Mouse (Mus musculus) testis, adult 2 months (tissue): Measurements from ENCODE around the gene Ptprd. TPM values are rescaled to one million over a fixed set of nuclear protein-coding genes. Genes with fewer than 3 reads are reported as not detected.

ENCODE experiments used
- H3K27ac ChIP-seq: fragments of 200-500 bp; 2 replicates; pipeline ENCODE4 v1.5.1; 2012; ENCODE audit warnings: low read depth, low read length; ENCODE audit not compliant: control insufficient read depth, insufficient read depth
- H3K27me3 ChIP-seq: fragments of 200-500 bp; 2 replicates; pipeline ENCODE4 v1.6.1; 2012; ENCODE audit warnings: mild to moderate bottlenecking, low read length, moderate library complexity; ENCODE audit not compliant: control insufficient read depth, insufficient read depth
- H3K36me3 ChIP-seq: fragments of 200-500 bp; 2 replicates; pipeline ENCODE4 v1.6.1; 2012; ENCODE audit warnings: mild to moderate bottlenecking, low read length; ENCODE audit not compliant: control insufficient read depth, insufficient read depth
- H3K4me1 ChIP-seq: fragments of 200-500 bp; 2 replicates; pipeline ENCODE4 v1.6.1; 2012; ENCODE audit warnings: low read length; ENCODE audit not compliant: control insufficient read depth, insufficient read depth
- H3K4me3 ChIP-seq: fragments of 200-500 bp; 2 replicates; pipeline ENCODE4 v1.5.1; 2012; ENCODE audit warnings: low read depth, mild to moderate bottlenecking, low read length, moderate library complexity, mixed read lengths; ENCODE audit not compliant: control insufficient read depth
- CTCF ChIP-seq: fragments of 200-500 bp; IDR thresholded peaks from 2 replicates; pipeline ENCODE4 v1.5.1; 2012; ENCODE audit warnings: low read depth, mild to moderate bottlenecking, inconsistent platforms, low read length, moderate library complexity; ENCODE audit not compliant: control insufficient read depth, insufficient read depth, insufficient replicate concordance
- POLR2A ChIP-seq: fragments of 200-500 bp; IDR thresholded peaks from 2 replicates; pipeline ENCODE4 v1.6.1; 2012; ENCODE audit warnings: low read depth, mild to moderate bottlenecking, inconsistent platforms, low read length, moderate library complexity; ENCODE audit not compliant: control insufficient read depth
- polyA plus RNA-seq: library from polyadenylated mRNA; depleted of rRNA; stranded (reverse); fragments of >200 nt; gene quantifications from 2 replicates; pipeline ENCODE4 v1.2.3, GENCODE M21; 2012

Ptprd gene
- polyA plus RNA-seq, 1 experiment: 3.4 TPM

DNA sequence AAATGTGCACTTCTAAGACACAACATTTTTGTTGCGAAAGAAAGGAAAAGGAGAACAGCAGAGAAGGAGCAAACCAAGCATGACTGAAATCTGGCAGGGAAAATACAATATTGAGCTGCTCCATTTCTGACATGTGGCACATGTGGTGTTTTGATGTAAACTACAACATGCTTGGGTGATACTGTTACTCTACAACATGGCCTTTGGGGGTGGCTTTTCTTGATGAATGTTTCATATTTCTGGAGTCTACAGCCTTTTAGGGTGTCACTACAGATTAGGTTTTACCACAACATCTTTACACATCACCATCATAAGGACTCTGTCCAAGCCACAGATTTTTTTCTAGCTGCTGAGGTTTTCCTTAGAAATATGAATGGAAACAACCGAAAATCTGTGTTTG, 501.5 kb downstream of the Ptprd start:
- Histone ChIP-seq H3K27me3 (no peaks in the 10 kb centered on the region), H3K27ac (no peak overlapping the region), H3K4me1 (no peaks in the 10 kb centered on the region), H3K36me3 (no peaks in the 10 kb centered on the region), H3K4me3 (no peak overlapping the region)
- TF ChIP-seq POLR2A (no peak), CTCF (no peak)

DNA sequence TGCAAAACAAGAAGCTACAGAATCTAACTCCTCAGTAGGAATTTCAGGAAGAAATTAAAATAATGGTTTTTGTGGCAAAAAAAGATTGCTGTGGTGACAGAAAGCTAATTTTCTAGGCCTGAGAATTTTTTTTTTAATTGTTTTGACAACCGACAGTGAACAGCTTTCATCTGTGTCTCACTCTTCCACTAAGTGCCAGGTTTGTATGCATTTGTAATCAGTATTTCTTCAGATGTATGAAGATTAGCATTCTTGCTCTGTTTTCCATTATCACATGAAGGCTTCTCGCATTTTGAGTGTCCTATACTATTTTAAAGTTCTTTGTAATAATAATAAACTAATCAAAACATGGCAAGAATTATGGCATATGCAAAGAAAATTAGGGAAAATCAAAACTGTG, 513.5 kb downstream of the Ptprd start:
- no peaks in the 10 kb centered on the region for H3K36me3 ChIP-seq
- no peak overlapping the region for H3K27ac ChIP-seq
- TF ChIP-seq CTCF (no peak), POLR2A (no peak)

DNA sequence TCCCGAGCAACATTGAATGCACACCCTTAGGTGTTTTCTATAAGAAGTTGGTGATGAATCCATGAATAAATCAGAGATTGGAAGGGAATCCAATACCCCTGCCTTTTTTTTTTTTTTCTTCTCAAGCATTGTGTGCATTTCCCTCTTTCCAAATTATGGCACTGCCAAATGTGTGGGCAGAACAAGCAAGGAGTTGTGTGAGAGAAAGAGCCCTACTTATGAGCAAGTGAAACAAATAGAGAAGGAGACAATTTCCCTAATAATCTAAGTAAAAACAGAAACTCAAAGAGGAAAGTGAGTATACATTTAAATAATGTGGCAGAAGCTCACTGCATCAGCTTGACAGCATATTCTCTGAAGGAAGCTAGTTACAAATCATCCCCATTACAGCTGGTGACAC, 536.0 kb downstream of the Ptprd start:
- no peaks in the 10 kb centered on the region for H3K4me1 ChIP-seq
- no peaks in the 10 kb centered on the region for H3K36me3 ChIP-seq
- H3K4me3 ChIP-seq: no peak overlapping the region
- TF ChIP-seq CTCF (no peak), POLR2A (no peak)
- H3K27ac ChIP-seq: no peak overlapping the region
- H3K27me3 ChIP-seq: no peaks in the 10 kb centered on the region

More for the DNA sequence above, 513.5 kb downstream of the Ptprd start:
- H3K27me3 ChIP-seq: no peaks in the 10 kb centered on the region
- H3K4me3 ChIP-seq: no peak overlapping the region
- H3K4me1 ChIP-seq: no peaks in the 10 kb centered on the region

DNA sequence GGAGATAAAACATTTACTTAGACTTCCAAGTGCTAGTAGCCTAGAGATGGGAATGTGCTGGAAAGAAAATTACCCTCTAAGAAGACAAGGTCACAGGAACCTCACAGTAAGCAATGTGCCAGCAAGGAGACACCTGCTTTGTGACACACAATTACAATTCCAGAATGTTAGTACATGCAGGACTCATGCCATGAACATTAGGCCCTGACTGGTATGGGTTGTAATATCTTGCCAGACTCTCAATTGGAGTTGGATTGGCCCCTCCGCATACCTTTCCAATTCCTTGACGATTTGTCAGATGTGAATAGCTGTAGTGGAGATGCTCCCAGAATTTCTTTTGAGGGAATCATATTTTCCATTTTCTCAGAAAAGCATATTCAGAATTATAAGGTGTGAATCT, 547.0 kb downstream of the Ptprd start:
- no peaks in the 10 kb centered on the region for H3K27me3 ChIP-seq

DNA sequence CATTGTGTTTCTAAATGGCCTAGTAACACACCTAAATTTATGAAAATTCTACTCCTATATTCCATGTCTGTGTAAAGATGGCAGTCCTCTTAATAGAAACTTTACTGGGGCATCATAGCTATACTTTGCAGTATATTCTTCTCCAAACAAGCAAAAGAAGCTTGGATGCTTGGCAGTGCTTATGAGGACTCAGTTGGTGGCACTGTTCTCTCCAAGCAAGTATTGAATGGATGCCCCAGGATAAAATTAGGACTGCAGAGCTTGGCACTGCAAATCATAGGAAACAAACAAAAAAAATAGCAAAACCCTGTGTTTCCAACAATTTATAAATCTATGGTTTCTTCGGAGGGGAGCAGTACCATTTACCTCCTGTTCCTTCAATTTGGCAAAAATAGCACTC, 549.5 kb downstream of the Ptprd start:
- no peaks in the 10 kb centered on the region for H3K4me1 ChIP-seq
- no peaks in the 10 kb centered on the region for H3K36me3 ChIP-seq
- H3K27me3 ChIP-seq: no peaks in the 10 kb centered on the region
- no peak overlapping the region for H3K27ac ChIP-seq
- H3K4me3 ChIP-seq: no peak overlapping the region
- no peak for TF ChIP-seq CTCF
- TF ChIP-seq POLR2A: no peak

More for the DNA sequence above, 547.0 kb downstream of the Ptprd start:
- no peaks in the 10 kb centered on the region for H3K36me3 ChIP-seq
- no peak overlapping the region for H3K4me3 ChIP-seq
- H3K27ac ChIP-seq: no peak overlapping the region
- no peaks in the 10 kb centered on the region for H3K4me1 ChIP-seq
- TF ChIP-seq CTCF: no peak
- no peak for TF ChIP-seq POLR2A

DNA sequence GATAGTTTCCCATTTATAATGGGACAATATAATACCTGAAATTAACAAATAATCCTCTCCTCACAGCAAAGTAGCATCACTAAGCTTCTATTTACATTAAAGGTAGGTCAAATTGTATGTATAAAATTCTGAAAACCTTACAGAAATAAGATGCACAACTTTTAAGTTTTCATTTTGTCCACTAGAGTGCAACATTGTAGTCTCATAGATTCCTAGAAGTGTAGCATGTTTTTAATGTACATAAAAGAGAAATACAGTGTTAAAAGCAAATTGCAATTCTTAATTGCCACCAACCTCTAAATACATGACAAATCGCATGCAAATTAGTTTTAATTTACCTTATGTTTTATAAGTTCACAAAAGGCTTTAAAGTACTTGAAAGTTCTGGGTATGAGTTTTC, 556.1 kb downstream of the Ptprd start:
- Histone ChIP-seq H3K27ac (no peak overlapping the region), H3K36me3 (no peaks in the 10 kb centered on the region), H3K27me3 (no peaks in the 10 kb centered on the region), H3K4me1 (no peaks in the 10 kb centered on the region), H3K4me3 (no peak overlapping the region)
- TF ChIP-seq POLR2A (no peak), CTCF (no peak)

DNA sequence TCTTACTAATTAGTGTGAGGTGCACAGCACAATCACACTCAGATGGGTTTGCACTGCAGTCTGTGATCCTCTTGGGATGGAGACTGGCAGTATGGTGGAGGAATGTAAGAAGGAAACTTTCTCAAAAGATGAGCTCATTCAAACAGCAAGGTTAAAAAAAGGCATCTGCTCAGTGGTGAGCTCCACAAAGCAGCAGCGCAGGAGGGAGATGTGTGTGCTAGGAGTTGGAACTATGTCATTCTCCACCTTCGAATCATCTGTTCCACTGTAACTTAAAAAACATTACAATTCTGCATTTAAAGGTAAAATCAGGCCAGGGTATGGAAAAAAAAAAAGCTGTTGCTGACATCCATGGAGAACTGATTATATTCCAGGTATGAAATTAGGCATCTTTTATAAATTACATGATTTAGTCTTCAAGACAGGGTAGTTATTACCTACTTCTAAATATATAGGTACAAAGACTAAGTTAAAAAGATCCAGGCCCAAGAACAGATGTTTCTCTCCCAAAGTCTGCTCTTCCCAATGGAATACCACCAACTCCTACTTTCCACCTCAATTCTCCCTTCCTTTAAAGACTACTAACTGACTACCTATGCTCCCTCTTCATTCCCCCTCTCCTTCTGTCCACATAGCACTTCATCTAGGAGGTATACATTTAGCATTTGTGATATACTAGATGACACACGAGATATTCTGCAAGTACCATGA, 562.0 kb downstream of the Ptprd start:
- TF ChIP-seq CTCF (no peak), POLR2A (no peak)
- H3K4me3 ChIP-seq: no peak overlapping the region
- no peaks in the 10 kb centered on the region for H3K27me3 ChIP-seq
- H3K27ac ChIP-seq: no peak overlapping the region
- H3K4me1 ChIP-seq: no peaks in the 10 kb centered on the region
- H3K36me3 ChIP-seq: no peaks in the 10 kb centered on the region
